Mouse (Mus musculus): ENCODE results near the gene Prkd2. TPM values are rescaled to one million over a fixed set of nuclear protein-coding genes. Genes with fewer than 3 reads are reported as not detected.

Gene Prkd2
- polyA plus RNA-seq, 1 experiment from 2014 or later, result 15.3 TPM

Other genes with a start within 250 kb of the Prkd2 start
- 32.2 and 32.6 TPM in 2 replicates for gene Arhgap35, start 227.9 kb upstream of the Prkd2 start, polyA plus RNA-seq (2016; fragmentation: Nextera tagmentation; extraction: Ambion mirVana)
- gene Ceacam15, start 167.2 kb upstream of the Prkd2 start, polyA plus RNA-seq (2016; fragmentation: Nextera tagmentation; extraction: Ambion mirVana), result not detected in 2 replicates
- gene Ceacam9, start 121.0 kb upstream of the Prkd2 start, polyA plus RNA-seq (2016; fragmentation: Nextera tagmentation; extraction: Ambion mirVana), result not detected in 2 replicates
- gene Ap2s1, start 104.5 kb upstream of the Prkd2 start, polyA plus RNA-seq (2016; fragmentation: Nextera tagmentation; extraction: Ambion mirVana), result 261 and 274 TPM in 2 replicates
- 33.3 and 34.0 TPM in 2 replicates for gene Slc1a5, start 61.6 kb upstream of the Prkd2 start, polyA plus RNA-seq (2016; fragmentation: Nextera tagmentation; extraction: Ambion mirVana)
- gene Strn4, start 27.0 kb upstream of the Prkd2 start, polyA plus RNA-seq (2016; fragmentation: Nextera tagmentation; extraction: Ambion mirVana), result 149 and 152 TPM in 2 replicates
- gene Fkrp, start 26.2 kb upstream of the Prkd2 start, polyA plus RNA-seq (2016; fragmentation: Nextera tagmentation; extraction: Ambion mirVana), result 31.4 and 33.6 TPM in 2 replicates
- gene Dact3, start 32.4 kb downstream of the Prkd2 start, polyA plus RNA-seq (2016; fragmentation: Nextera tagmentation; extraction: Ambion mirVana), result 13.4 and 14.6 TPM in 2 replicates
- gene Gng8, start 48.9 kb downstream of the Prkd2 start, polyA plus RNA-seq (2016; fragmentation: Nextera tagmentation; extraction: Ambion mirVana), result 21.5 and 22.7 TPM in 2 replicates
- 1.7 and 2.2 TPM in 2 replicates for gene Ptgir, start 63.6 kb downstream of the Prkd2 start, polyA plus RNA-seq (2016; fragmentation: Nextera tagmentation; extraction: Ambion mirVana)
- gene Calm3, start 81.2 kb downstream of the Prkd2 start, polyA plus RNA-seq (2016; fragmentation: Nextera tagmentation; extraction: Ambion mirVana), result 123 and 134 TPM in 2 replicates
- gene Pnmal2, start 101.8 kb downstream of the Prkd2 start, polyA plus RNA-seq (2016; fragmentation: Nextera tagmentation; extraction: Ambion mirVana), result 15.9 and 16.6 TPM in 2 replicates
- gene Pnmal1, start 116.8 kb downstream of the Prkd2 start, polyA plus RNA-seq (2016; fragmentation: Nextera tagmentation; extraction: Ambion mirVana), result 2.8 and 3.6 TPM in 2 replicates
- gene Gm42372, start 140.2 kb downstream of the Prkd2 start, polyA plus RNA-seq (2016; fragmentation: Nextera tagmentation; extraction: Ambion mirVana), result 0.36 and 0.41 TPM in 2 replicates
- gene Ccdc8, start 149.8 kb downstream of the Prkd2 start, polyA plus RNA-seq (2016; fragmentation: Nextera tagmentation; extraction: Ambion mirVana), result 21.6 and 26.2 TPM in 2 replicates
- 110 TPM in 2 replicates for gene Ppp5c, start 185.0 kb downstream of the Prkd2 start, polyA plus RNA-seq (2016; fragmentation: Nextera tagmentation; extraction: Ambion mirVana)
- gene Hif3a, start 219.5 kb downstream of the Prkd2 start, polyA plus RNA-seq (2016; fragmentation: Nextera tagmentation; extraction: Ambion mirVana), result 10.7 and 13.0 TPM in 2 replicates
- 0.13 and 0.14 TPM in 2 replicates for gene Psg16, start 231.1 kb downstream of the Prkd2 start, polyA plus RNA-seq (2016; fragmentation: Nextera tagmentation; extraction: Ambion mirVana)